Mouse (Mus musculus) stomach, postnatal 0 days (tissue): ENCODE data around the gene Dab1. TPM values are rescaled to one million over a fixed set of nuclear protein-coding genes. Genes with fewer than 3 reads are reported as not detected.

Experiments
- ATAC-seq: fragments of 200-750 bp; cut with Nextera tagmentation; 2 replicates; pipeline ENCODE4 v1.8.0; 2017; ENCODE audit not compliant: low FRiP score, low TSS enrichment
- DNase-seq: peaks from one replicate; pipeline ENCODE4 v3.0.0-alpha.2; 2016; ENCODE audit warnings: low spot score
- H3K27ac ChIP-seq: fragments of 300-500 bp; sonication (generic); replicated peaks from 2 replicates; pipeline ENCODE4 v1.5.1; 2014; ENCODE audit warnings: mild to moderate bottlenecking, control low read depth
- H3K27me3 ChIP-seq: fragments of 300-500 bp; sonication (generic); 2 replicates; pipeline ENCODE4 v1.6.1; 2014; ENCODE audit warnings: low read length; ENCODE audit not compliant: control insufficient read depth, insufficient read depth
- H3K36me3 ChIP-seq: fragments of 300-500 bp; sonication (generic); 2 replicates; pipeline ENCODE4 v1.6.1; 2014; ENCODE audit warnings: low read length, mixed read lengths; ENCODE audit not compliant: control insufficient read depth, insufficient read depth
- H3K4me1 ChIP-seq: fragments of 300-500 bp; sonication (generic); replicated peaks from 2 replicates; pipeline ENCODE4 v1.6.1; 2014; ENCODE audit warnings: antibody characterized with exemption; ENCODE audit not compliant: control insufficient read depth, insufficient read depth
- H3K4me2 ChIP-seq: fragments of 300-500 bp; sonication (generic); replicated peaks from 2 replicates; pipeline ENCODE4 v1.6.1; 2014; ENCODE audit warnings: low read depth, mild to moderate bottlenecking, control low read depth, moderate library complexity
- H3K4me3 ChIP-seq: fragments of 300-500 bp; sonication (generic); 2 replicates; pipeline ENCODE4 v1.5.1; 2014; ENCODE audit warnings: low read depth, low read length, control low read depth
- H3K9ac ChIP-seq: fragments of 300-500 bp; sonication (generic); 2 replicates; pipeline ENCODE4 v1.6.1; 2014; ENCODE audit warnings: mild to moderate bottlenecking, low read length, control low read depth, mixed read lengths
- H3K9me3 ChIP-seq: fragments of 300-500 bp; sonication (generic); 2 replicates; pipeline ENCODE4 v1.6.1; 2016; ENCODE audit warnings: low read length; ENCODE audit not compliant: control insufficient read depth
- CTCF ChIP-seq: IDR thresholded peaks from 2 replicates; pipeline ENCODE4 v1.5.1; 2016; ENCODE audit warnings: antibody characterized with exemption, low read depth, mild to moderate bottlenecking, moderate library complexity
- EP300 ChIP-seq: optimal IDR thresholded peaks from 2 replicates; pipeline ENCODE3; 2016; ENCODE audit warnings: antibody characterized with exemption
- WGBS: fragments of 180-500 bp; shearing (Covaris S2); extraction: QIAGEN DNeasy Blood & Tissue Kit; methylation state at CpG from one replicate; pipeline ENCODE4 v1.1.7; 2014; 5-methylcytosine and 5-hydroxymethylcytosine counted together
- polyA plus RNA-seq: library from polyadenylated mRNA; unstranded; fragments of >200 nt; fragmentation: Nextera tagmentation; extraction: Ambion mirVana; gene quantifications from 2 replicates; pipeline ENCODE4 v1.2.1, GENCODE M21; 2015

The Dab1 gene
- polyA plus RNA-seq, 1 experiment from 2014 or later, result 7.4 TPM

DNA sequence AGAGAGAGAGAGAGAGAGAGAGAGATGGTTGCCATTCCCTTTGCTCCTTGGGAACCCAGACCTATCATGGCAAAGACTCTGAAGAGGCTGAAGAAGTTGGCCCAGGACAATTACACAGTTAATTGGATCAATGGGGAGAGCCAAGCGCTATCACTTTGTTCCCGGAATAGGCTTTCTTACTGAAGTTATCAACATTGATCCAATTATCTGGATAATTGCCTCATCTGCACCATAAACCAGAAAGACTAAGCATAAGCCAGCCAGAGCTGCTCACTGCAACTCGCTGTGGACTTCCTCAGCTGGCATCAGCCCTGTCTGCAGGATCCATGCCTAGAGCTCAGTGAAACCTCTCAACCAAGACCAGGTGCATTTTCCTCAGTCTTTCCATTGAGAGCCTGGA is 1156.4 kb downstream of the Dab1 start:
- H3K27me3 ChIP-seq, result no peaks in the 10 kb centered on the region
- TF ChIP-seq EP300 (no peak), CTCF (no peak)
- H3K4me2 ChIP-seq, result no peak overlapping the region
- H3K36me3 ChIP-seq, result no peaks in the 10 kb centered on the region
- ATAC-seq, result no peak
- WGBS, result 76% methylated on average over 3 of the region's 3 CpGs
- H3K4me1 ChIP-seq, result no peaks in the 10 kb centered on the region
- DNase-seq, result no peak
- H3K27ac ChIP-seq, result no peak overlapping the region
- no peak overlapping the region for H3K4me3 ChIP-seq
- no peak overlapping the region for H3K9ac ChIP-seq
- no peaks in the 10 kb centered on the region for H3K9me3 ChIP-seq

DNA sequence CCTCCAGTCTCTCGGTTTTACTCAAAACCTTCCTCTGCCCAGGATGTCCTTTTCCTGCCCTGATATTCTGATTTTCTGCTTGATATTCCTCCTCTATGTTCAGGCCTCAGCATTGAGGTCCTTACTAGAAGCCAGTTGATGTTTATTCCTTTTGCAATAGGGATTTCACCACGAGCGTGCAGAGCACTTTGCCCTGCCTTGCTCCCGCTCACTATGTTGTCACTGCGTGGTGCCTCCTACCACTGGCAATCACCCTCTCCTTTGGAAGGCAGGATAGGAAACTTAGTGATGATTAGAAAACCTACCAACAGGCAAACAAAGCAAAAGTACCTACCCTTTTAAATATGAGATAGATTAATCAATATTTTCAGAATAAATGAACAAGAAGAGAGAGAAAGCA is 1160.3 kb downstream of the Dab1 start:
- H3K27me3 ChIP-seq, result no peaks in the 10 kb centered on the region
- no peaks in the 10 kb centered on the region for H3K9me3 ChIP-seq
- ATAC-seq (no peak), DNase-seq (no peak)
- TF ChIP-seq CTCF (no peak), EP300 (no peak)
- H3K27ac ChIP-seq, result no peak overlapping the region
- H3K4me1 ChIP-seq, result no peaks in the 10 kb centered on the region
- no peak overlapping the region for H3K4me3 ChIP-seq
- no peak overlapping the region for H3K4me2 ChIP-seq
- H3K36me3 ChIP-seq, result no peaks in the 10 kb centered on the region
- no peak overlapping the region for H3K9ac ChIP-seq
- WGBS, result 79% methylated on average over 5 of the region's 5 CpGs

DNA sequence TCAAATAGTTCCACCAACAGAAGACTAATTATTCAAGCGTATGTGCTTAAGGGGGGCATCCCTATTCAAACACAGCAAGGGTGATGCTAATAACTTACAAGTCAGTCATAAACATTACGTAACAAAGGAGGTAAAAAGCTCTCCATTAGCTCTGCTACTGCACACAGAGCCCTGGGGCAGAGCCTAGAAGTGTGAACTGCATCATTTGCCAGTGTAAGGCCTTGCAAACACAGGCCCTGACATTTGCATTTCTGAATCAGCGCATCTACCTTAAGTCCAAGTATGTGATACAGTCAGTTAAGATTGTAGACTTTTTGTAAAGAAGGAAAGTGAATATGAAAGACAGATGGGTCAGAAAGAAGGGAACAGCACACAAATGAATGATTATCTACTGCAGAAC is 1162.3 kb downstream of the Dab1 start:
- DNase-seq (no peak), ATAC-seq (no peak)
- no peaks in the 10 kb centered on the region for H3K36me3 ChIP-seq
- no peak overlapping the region for H3K4me2 ChIP-seq
- no peak overlapping the region for H3K27ac ChIP-seq
- no peak overlapping the region for H3K9ac ChIP-seq
- no peaks in the 10 kb centered on the region for H3K9me3 ChIP-seq
- no peak for TF ChIP-seq EP300
- no peak for TF ChIP-seq CTCF
- no peaks in the 10 kb centered on the region for H3K4me1 ChIP-seq
- WGBS, result 87% methylated on average over 3 of the region's 3 CpGs
- H3K4me3 ChIP-seq, result no peak overlapping the region
- H3K27me3 ChIP-seq, result no peaks in the 10 kb centered on the region

DNA sequence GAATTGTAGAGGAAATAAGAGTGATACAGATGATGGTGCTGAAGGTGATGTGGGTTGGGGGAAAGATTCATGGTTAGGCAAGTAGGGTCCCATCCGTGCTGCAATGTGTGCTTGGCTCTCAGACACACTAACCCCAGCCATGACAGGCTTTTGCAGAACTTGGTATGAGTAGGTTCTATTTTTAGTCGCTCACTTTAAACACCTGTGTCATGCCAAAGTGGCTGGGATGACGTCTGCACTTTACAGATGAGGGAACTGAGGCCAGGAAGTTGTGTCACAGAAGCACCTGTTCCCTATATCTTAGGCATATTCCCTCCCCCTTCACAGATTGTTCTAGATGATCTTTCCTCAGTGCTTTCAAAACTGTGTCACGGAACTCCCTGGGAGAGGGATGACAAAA is 1163.2 kb downstream of the Dab1 start:
- H3K9ac ChIP-seq, result no peak overlapping the region
- TF ChIP-seq EP300 (no peak), CTCF (no peak)
- no peaks in the 10 kb centered on the region for H3K4me1 ChIP-seq
- no peaks in the 10 kb centered on the region for H3K9me3 ChIP-seq
- H3K4me2 ChIP-seq, result no peak overlapping the region
- no peak overlapping the region for H3K4me3 ChIP-seq
- 76% methylated on average over 4 of the region's 4 CpGs for WGBS
- H3K36me3 ChIP-seq, result no peaks in the 10 kb centered on the region
- ATAC-seq, result no peak
- no peak for DNase-seq
- no peak overlapping the region for H3K27ac ChIP-seq
- H3K27me3 ChIP-seq, result no peaks in the 10 kb centered on the region

DNA sequence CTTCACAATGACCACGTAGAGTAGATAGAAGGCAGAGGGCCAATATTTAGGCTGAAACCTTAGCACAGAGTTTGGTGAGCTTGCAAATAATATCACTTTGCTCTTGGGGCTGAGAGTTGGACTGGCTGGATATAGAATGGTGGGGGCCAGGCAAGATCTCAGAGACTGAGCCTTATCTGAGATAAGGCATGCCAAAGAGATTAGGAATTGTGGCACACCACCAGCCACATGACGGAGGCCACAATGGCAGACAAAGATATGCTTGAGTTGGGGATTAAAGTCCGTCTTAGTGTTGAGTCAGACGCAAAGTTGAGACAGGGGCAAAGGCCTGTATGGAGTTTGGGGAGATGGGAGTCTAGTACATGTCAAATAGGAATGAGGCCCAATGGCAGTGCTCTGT is 1173.0 kb downstream of the Dab1 start:
- Histone ChIP-seq H3K4me2 (no peak overlapping the region), H3K9me3 (no peaks in the 10 kb centered on the region), H3K4me1 (no peaks in the 10 kb centered on the region), H3K9ac (no peak overlapping the region), H3K4me3 (no peak overlapping the region), H3K27ac (no peak overlapping the region), H3K36me3 (no peaks in the 10 kb centered on the region), H3K27me3 (no peaks in the 10 kb centered on the region)
- DNase-seq (no peak), ATAC-seq (no peak)
- WGBS, result 58% methylated on average over 4 of the region's 4 CpGs
- TF ChIP-seq EP300 (no peak), CTCF (no peak)
